Mouse (Mus musculus) stomach, postnatal 0 days (tissue): ENCODE results near the gene Actl6b.

ENCODE experiments used
- CTCF ChIP-seq: IDR thresholded peaks from 2 replicates; pipeline ENCODE4 v1.5.1; 2016; ENCODE audit warnings: antibody characterized with exemption, low read depth, mild to moderate bottlenecking, moderate library complexity
- EP300 ChIP-seq: optimal IDR thresholded peaks from 2 replicates; pipeline ENCODE3; 2016; ENCODE audit warnings: antibody characterized with exemption

DNA sequence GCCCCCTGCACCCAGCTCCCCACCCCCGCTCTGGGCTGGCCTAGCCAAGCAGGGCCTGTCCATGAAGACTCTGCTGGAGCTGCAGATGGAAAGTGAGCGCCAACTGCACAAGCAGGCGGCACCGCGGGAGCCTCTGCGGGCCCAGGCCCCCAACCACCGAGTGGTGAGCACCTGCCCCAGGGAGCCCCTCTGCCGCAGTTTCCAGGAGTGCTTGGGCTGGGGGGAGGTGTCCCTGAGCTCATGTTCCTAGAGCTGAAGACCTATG, 29.1 kb upstream of the Actl6b start:
- TF ChIP-seq CTCF (no peak), EP300 (no peak)
